Mouse (Mus musculus) spleen, adult 2 months (tissue): Measurements from ENCODE around the gene Tmub2.

Source experiments
- CTCF ChIP-seq: fragments of 200-500 bp; IDR thresholded peaks from 2 replicates; pipeline ENCODE4 v1.5.1; 2011; ENCODE audit warnings: mild to moderate bottlenecking, inconsistent platforms; ENCODE audit not compliant: insufficient read depth, insufficient read length, insufficient replicate concordance; ENCODE audit errors: extremely low read depth
- POLR2A ChIP-seq: fragments of 200-500 bp; IDR thresholded peaks from 2 replicates; pipeline ENCODE4 v1.6.1; 2011; ENCODE audit warnings: low read depth, low read length, inconsistent platforms

- TF ChIP-seq CTCF (no peak), POLR2A (no peak)
Measured at GRCm38 (mm10) chr11:102285095-102285834, 534 bp downstream of the Tmub2 start.
